Mouse (Mus musculus): ENCODE measurements around the gene Med21.

The Med21 gene

GRCm38 (mm10) chr6:146642276-146643183 is at the start of gene Med21, which contains the start of gene Tm7sf3:
TSS of gene Med21 (plus strand) at chr6:146642547.
TSS of gene Tm7sf3 (minus strand) at chr6:146642824.
- DNase-seq: peak; percentile 98

GRCm38 (mm10) chr6:146602601-146603000 is 39.7 kb upstream of the Med21 start:
- DNase-seq: no peak

- DNase-seq: no peak
Measured at GRCm38 (mm10) chr6:146603651-146604050, 38.7 kb upstream of the Med21 start.

- DNase-seq: no peak
Measured at GRCm38 (mm10) chr6:146611385-146611784, 31.0 kb upstream of the Med21 start.

GRCm38 (mm10) chr6:146611897-146612296 is 30.4 kb upstream of the Med21 start:
- no peak for DNase-seq

GRCm38 (mm10) chr6:146612736-146613135 is 29.6 kb upstream of the Med21 start:
- no peak for DNase-seq

- DNase-seq: no peak
Measured at GRCm38 (mm10) chr6:146613907-146614306, 28.4 kb upstream of the Med21 start.

- DNase-seq: no peak
Measured at GRCm38 (mm10) chr6:146614541-146614940, 27.8 kb upstream of the Med21 start.

- DNase-seq: no peak
Measured at GRCm38 (mm10) chr6:146615891-146616290, 26.5 kb upstream of the Med21 start.

GRCm38 (mm10) chr6:146616670-146617069 is 25.7 kb upstream of the Med21 start:
- DNase-seq: no peak

- DNase-seq: no peak
Measured at GRCm38 (mm10) chr6:146628123-146628522, 14.2 kb upstream of the Med21 start.

GRCm38 (mm10) chr6:146629781-146630756 is 12.3 kb upstream of the Med21 start:
- DNase-seq: no peak

- peak; percentile 84 for DNase-seq
Measured at GRCm38 (mm10) chr6:146630961-146631360, 11.4 kb upstream of the Med21 start.

GRCm38 (mm10) chr6:146631847-146632246 is 10.5 kb upstream of the Med21 start:
- no peak for DNase-seq

GRCm38 (mm10) chr6:146632403-146632802 is 9.9 kb upstream of the Med21 start:
- DNase-seq: no peak

GRCm38 (mm10) chr6:146633097-146633496 is 9.2 kb upstream of the Med21 start:
- no peak for DNase-seq

GRCm38 (mm10) chr6:146633629-146634014 is 8.7 kb upstream of the Med21 start:
- DNase-seq: peak; percentile 60

- peak; percentile 71 for DNase-seq
Measured at GRCm38 (mm10) chr6:146634015-146634722, 8.2 kb upstream of the Med21 start.

GRCm38 (mm10) chr6:146634759-146635606 is 7.4 kb upstream of the Med21 start:
- no peak for DNase-seq

GRCm38 (mm10) chr6:146636482-146636881 is 5.9 kb upstream of the Med21 start:
- DNase-seq: no peak

GRCm38 (mm10) chr6:146640068-146640965 is 2.0 kb upstream of the Med21 start:
- no peak for DNase-seq

Measured in kidney, adult 9 months (tissue).